ENCODE assay signal across 8 mouse cellular contexts in genomic region chr3:53334051-53334450, GRCm38 (mm10).
DNase-seq lines count a peak whose midpoint lies in the region; ATAC-seq and TF ChIP-seq lines count a peak whose summit lies in the region.

No protein-coding gene starts in this region.

- WGBS in heart, embryonic 13.5 days = 17% methylated on average over 11 of the region's 11 CpGs
- 21% methylated on average over 11 of the region's 11 CpGs for WGBS in heart, postnatal 0 days

- ATAC-seq in heart, embryonic 13.5 days (ENCODE audit: extremely low read depth, insufficient number of reproducible peaks, low FRiP score, low TSS enrichment) = no peak
- ATAC-seq in heart, postnatal 0 days (ENCODE audit: insufficient read depth, low read depth) = no peak
- ATAC-seq in granulocyte monocyte progenitor cell, adult 5-6 weeks (replicated peaks; ENCODE audit: poor library complexity, severe bottlenecking) = no peak

- peak overlapping the region; percentile 61 for H3K9ac ChIP-seq in heart, embryonic 13.5 days
- H3K9ac ChIP-seq in heart, postnatal 0 days (replicated peaks; ENCODE audit: low read depth, low read length) = peak overlapping the region; percentile 8; the same call in 1 of the 2 replicates

- no peaks in the 10 kb centered on the region for H3K27me3 ChIP-seq in heart, embryonic 13.5 days (replicated peaks)
- no peaks in the 10 kb centered on the region for H3K27me3 ChIP-seq in heart, postnatal 0 days (ENCODE audit: control insufficient read depth, insufficient read depth, low read length)

- no peaks in the 10 kb centered on the region for H3K9me3 ChIP-seq in heart, embryonic 13.5 days
- H3K9me3 ChIP-seq in heart, postnatal 0 days (replicated peaks; ENCODE audit: control insufficient read depth, low read length) = no peaks in the 10 kb centered on the region

- DNase-seq in heart, postnatal 4 days = no peak
- DNase-seq in cerebellum, adult 11-12 months = peak; percentile 40
- DNase-seq in heart, postnatal 0 days (ENCODE audit: low spot score) = peak; percentile 17
- peak; percentile 10 for DNase-seq in lung, postnatal 10 days
- DNase-seq in layer of hippocampus, postnatal 36 days = no peak
- DNase-seq in gastrocnemius, postnatal 10 days = no peak

- TF ChIP-seq EP300 in heart, postnatal 0 days (IDR thresholded peaks at IDR 0.05; ENCODE audit: low read depth) = no peak

- peak overlapping the region; percentile 40 for H3K4me3 ChIP-seq in heart, embryonic 13.5 days
- peak overlapping the region; percentile 28 for H3K4me3 ChIP-seq in heart, postnatal 0 days (ENCODE audit: low read depth, low read length)

- no peak for TF ChIP-seq CTCF in heart, postnatal 0 days (IDR thresholded peaks at IDR 0.05; ENCODE audit: low read depth)

- peaks cover 9% of the 10 kb centered on the region; the same call in 1 of the 2 replicates for H3K4me1 ChIP-seq in heart, embryonic 13.5 days
- H3K4me1 ChIP-seq in heart, postnatal 0 days (ENCODE audit: control insufficient read depth, insufficient read depth) = no peaks in the 10 kb centered on the region

- H3K27ac ChIP-seq in heart, embryonic 13.5 days (replicated peaks) = no peak overlapping the region
- H3K27ac ChIP-seq in heart, postnatal 0 days (ENCODE audit: low read depth) = no peak overlapping the region

- H3K36me3 ChIP-seq in heart, embryonic 13.5 days = no peaks in the 10 kb centered on the region
- H3K36me3 ChIP-seq in heart, postnatal 0 days (replicated peaks; ENCODE audit: control insufficient read depth, insufficient read depth, low read length) = no peaks in the 10 kb centered on the region

- H3K4me2 ChIP-seq in heart, embryonic 13.5 days = peak overlapping the region; percentile 67
- peak overlapping the region; percentile 60 for H3K4me2 ChIP-seq in heart, postnatal 0 days (ENCODE audit: low read depth, low read length)

Comparison
In these comparisons a context has a peak if more than half of its experiments do, and no peak if none do; other contexts are left out.
1. DNase-seq: peak in cerebellum, adult 11-12 months (single experiment), heart, postnatal 0 days (single experiment) and lung, postnatal 10 days (single experiment); none in heart, postnatal 4 days (single experiment), layer of hippocampus, postnatal 36 days (0 of 2) and gastrocnemius, postnatal 10 days (single experiment).